Mouse (Mus musculus): ENCODE measurements around the gene Plekhg5. TPM values are rescaled to one million over a fixed set of nuclear protein-coding genes. Genes with fewer than 3 reads are reported as not detected.

The Plekhg5 gene
- polyA plus RNA-seq, 1 experiment = 11.8 TPM

DNA sequence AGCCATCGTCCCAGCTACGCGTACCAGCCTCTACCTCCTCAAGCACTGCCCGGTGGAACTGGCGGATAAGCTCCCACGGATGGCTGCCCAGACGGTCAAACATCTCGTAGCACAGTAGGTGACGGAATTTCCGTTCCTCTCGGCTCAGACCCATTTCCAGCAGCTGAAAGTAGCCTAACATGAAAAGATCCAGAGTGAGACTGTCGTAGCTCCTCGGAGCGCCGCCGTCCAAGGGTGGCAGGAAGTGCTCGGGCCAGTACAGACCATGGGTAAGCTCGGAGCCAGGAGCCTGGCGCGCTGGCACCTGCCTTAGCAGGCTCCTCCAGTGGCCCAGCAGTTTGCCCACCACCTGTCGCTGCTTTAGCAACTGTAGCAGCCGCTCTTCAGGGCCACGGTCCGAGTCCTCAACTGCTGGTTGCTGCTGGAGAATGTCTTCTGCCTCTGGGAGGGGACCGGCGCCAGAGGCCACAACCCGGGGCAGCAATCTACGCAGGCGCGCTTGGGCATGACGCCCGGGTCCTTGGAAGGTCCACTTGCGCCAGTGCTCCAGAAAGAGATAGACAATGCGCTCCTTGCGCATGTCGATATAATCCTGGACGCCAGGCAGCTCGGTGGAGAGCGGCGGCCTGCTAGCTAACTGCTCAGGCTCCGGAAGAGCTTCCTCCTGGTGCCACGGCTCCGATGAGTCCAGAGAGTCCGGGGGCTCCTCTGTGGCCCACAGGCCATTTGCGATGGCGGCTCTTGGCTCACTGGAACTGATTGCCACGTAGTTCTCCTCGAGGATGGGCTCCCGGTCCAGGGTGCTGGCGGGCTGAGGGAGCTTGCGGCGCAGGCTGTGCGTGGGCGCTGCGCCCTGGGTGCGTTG, 53.1 kb downstream of the Plekhg5 start:
- DNase-seq = peak; percentile 58 to 62
- WGBS = under 1% methylated on average over 56 of the region's 56 CpGs
- Histone ChIP-seq H3K4me1 (ENCODE audit: control insufficient read depth, insufficient read depth, low read length) (peaks cover 4% of the 10 kb centered on the region), H3K27ac (ENCODE audit: insufficient read depth, low read length) (no peak overlapping the region), H3K4me3 (replicated peaks; ENCODE audit: insufficient read depth, low read depth, low read length) (peak overlapping the region; percentile 39), H3K27me3 (ENCODE audit: control insufficient read depth, insufficient read depth, low read length) (peaks cover 5% of the 10 kb centered on the region; the same call in 1 of the 2 replicates)
- TF ChIP-seq POLR2A (IDR thresholded peaks at IDR 0.05; ENCODE audit: borderline replicate concordance, insufficient read depth, low read length) (no peak), CTCF (IDR thresholded peaks at IDR 0.05; ENCODE audit: borderline replicate concordance, insufficient read depth, low read depth, low read length) (no peak)

DNA sequence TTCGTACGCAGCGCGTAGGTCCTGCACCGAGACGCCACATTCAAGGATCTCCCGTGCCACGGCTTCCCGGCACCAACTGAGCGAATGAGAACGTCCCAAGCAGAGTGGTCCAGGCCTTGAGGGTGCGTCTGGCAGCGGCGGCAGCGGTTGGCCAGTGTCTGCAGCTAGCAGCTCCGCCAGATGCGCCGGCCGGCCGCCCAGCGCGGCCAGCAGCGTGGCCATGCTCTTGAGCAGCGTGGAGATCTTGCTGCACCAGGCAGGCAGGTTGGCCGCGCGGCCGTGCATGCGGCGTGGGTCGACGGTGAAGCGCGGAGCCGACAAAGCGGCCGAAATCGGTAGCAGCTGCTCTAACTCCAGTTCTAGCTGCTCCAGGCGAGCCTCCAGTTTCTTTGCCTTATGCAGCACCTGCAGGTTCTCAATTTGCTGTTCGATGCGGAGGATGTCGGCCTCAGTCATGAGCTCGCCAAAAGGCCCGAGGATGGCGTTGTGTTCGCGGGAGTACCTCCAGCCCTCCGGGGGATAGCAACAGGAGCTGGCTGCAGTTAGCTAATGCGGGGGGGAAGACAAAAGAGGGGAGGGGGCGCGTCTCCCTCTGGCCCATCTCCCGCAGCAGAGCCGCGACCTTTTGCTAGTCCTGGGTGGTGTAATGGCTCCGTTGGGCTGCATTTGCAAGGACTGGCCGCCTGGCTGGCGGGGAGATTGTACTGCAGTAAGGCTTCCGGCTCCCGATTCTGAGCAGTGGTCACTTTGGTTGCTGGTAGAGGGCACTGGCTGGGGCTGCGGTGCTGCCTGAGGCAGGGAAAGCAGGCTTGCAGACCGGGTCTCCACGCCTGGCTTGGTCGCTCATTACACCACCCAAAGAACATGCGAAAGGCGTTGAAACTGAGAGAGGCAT, 54.0 kb downstream of the Plekhg5 start:
- Histone ChIP-seq H3K4me1 (ENCODE audit: control insufficient read depth, insufficient read depth, low read length) (peaks cover 4% of the 10 kb centered on the region), H3K27me3 (ENCODE audit: control insufficient read depth, insufficient read depth, low read length) (peaks cover under 1% of the 10 kb centered on the region; the same call in 1 of the 2 replicates), H3K27ac (ENCODE audit: insufficient read depth, low read length) (no peak overlapping the region), H3K4me3 (replicated peaks; ENCODE audit: insufficient read depth, low read depth, low read length) (peak overlapping the region; percentile 35)
- TF ChIP-seq CTCF (IDR thresholded peaks at IDR 0.05; ENCODE audit: borderline replicate concordance, insufficient read depth, low read depth, low read length) (no peak), POLR2A (IDR thresholded peaks at IDR 0.05; ENCODE audit: borderline replicate concordance, insufficient read depth, low read length) (no peak)
- WGBS = 10% methylated on average over 65 of the region's 65 CpGs
- DNase-seq = no peak

DNA sequence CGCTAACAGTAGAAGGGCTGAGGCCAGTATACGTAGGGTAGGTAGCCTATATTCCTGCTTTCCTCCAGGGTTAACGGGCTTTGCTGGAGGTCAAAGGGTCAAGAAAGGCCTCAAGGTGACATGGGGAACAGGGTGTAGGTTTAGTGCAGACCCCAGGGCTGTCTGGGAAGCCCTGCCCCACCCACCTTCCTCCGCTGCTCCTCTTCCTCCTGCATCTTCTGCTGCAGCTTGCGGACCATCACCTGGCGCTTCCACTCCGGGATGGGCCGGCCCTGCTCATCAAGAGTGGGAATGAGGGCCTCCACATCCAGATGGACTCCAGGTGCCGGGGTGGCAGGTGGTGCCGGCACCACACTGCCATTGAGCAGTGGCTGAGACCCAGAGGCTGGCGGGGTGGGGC, 55.6 kb downstream of the Plekhg5 start:
- no peak for DNase-seq
- no peak for TF ChIP-seq POLR2A (IDR thresholded peaks at IDR 0.05; ENCODE audit: borderline replicate concordance, insufficient read depth, low read length)
- no peak for TF ChIP-seq CTCF (IDR thresholded peaks at IDR 0.05; ENCODE audit: borderline replicate concordance, insufficient read depth, low read depth, low read length)
- peaks cover 9% of the 10 kb centered on the region for H3K4me1 ChIP-seq (ENCODE audit: control insufficient read depth, insufficient read depth, low read length)
- peaks cover 3% of the 10 kb centered on the region; the same call in 1 of the 2 replicates for H3K27me3 ChIP-seq (ENCODE audit: control insufficient read depth, insufficient read depth, low read length)
- no peak overlapping the region for H3K4me3 ChIP-seq (replicated peaks; ENCODE audit: insufficient read depth, low read depth, low read length)
- WGBS = 87% methylated on average over 11 of the region's 11 CpGs
- no peak overlapping the region for H3K27ac ChIP-seq (ENCODE audit: insufficient read depth, low read length)

DNA sequence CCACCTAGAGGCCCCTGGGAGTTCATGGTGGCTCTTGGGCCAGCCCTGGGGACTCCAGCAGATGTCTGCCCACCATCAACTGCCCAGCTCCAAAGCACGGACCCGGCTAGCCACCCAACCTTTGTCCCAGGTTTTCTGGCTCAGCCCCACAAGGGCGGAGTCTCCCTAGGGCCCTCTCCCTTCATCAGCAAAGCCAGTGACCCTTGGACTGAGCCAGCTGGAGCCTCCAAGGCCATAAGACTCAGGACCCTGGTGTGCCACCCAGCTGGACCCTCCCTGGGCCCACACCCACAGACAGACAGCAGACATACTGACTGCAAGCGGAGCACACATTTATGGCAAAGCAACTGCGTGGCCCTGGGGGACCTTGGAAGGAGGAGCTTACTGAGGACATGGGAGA, 56.5 kb downstream of the Plekhg5 start:
- Histone ChIP-seq H3K4me3 (replicated peaks; ENCODE audit: insufficient read depth, low read depth, low read length) (no peak overlapping the region), H3K27ac (ENCODE audit: insufficient read depth, low read length) (no peak overlapping the region), H3K4me1 (ENCODE audit: control insufficient read depth, insufficient read depth, low read length) (peaks cover 9% of the 10 kb centered on the region), H3K27me3 (ENCODE audit: control insufficient read depth, insufficient read depth, low read length) (peaks cover 3% of the 10 kb centered on the region; the same call in 1 of the 2 replicates)
- TF ChIP-seq POLR2A (IDR thresholded peaks at IDR 0.05; ENCODE audit: borderline replicate concordance, insufficient read depth, low read length) (no peak), CTCF (IDR thresholded peaks at IDR 0.05; ENCODE audit: borderline replicate concordance, insufficient read depth, low read depth, low read length) (no peak)
- no peak for DNase-seq
- WGBS = 71% methylated on average over 5 of the region's 5 CpGs

DNA sequence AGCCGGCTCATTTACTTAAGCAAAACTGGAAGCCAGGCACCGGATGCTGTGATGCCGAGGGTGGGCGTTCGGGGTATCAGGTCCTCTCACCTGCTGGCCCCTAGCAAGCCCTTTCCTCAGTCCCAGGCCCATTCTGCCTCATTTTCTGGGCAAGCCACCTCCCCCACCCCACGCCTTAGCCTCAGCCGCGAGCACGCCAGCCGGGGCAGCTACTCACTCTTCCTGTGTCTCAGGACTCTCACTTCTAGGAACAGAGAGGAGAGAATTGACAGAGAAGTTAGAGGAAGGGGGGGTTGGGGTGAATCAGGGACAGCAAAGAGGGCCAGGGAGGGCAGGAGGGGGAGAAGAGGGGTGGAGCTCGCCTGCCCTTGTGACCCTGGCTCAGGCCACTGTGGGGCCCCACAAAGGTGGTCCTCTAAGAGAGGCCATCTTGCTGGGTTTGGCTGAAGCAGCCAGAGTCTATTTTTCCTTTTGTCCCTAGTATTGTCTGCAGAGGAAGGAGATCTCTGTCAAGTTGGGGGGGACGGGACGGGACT, 57.2 kb downstream of the Plekhg5 start:
- H3K4me1 ChIP-seq (ENCODE audit: control insufficient read depth, insufficient read depth, low read length) = peaks cover 9% of the 10 kb centered on the region
- H3K4me3 ChIP-seq (replicated peaks; ENCODE audit: insufficient read depth, low read depth, low read length) = no peak overlapping the region
- TF ChIP-seq POLR2A (IDR thresholded peaks at IDR 0.05; ENCODE audit: borderline replicate concordance, insufficient read depth, low read length) (no peak), CTCF (IDR thresholded peaks at IDR 0.05; ENCODE audit: borderline replicate concordance, insufficient read depth, low read depth, low read length) (no peak)
- H3K27me3 ChIP-seq (ENCODE audit: control insufficient read depth, insufficient read depth, low read length) = peaks cover 3% of the 10 kb centered on the region; the same call in 1 of the 2 replicates
- 60% methylated on average over 13 of the region's 13 CpGs for WGBS
- H3K27ac ChIP-seq (ENCODE audit: insufficient read depth, low read length) = no peak overlapping the region
- DNase-seq = no peak

DNA sequence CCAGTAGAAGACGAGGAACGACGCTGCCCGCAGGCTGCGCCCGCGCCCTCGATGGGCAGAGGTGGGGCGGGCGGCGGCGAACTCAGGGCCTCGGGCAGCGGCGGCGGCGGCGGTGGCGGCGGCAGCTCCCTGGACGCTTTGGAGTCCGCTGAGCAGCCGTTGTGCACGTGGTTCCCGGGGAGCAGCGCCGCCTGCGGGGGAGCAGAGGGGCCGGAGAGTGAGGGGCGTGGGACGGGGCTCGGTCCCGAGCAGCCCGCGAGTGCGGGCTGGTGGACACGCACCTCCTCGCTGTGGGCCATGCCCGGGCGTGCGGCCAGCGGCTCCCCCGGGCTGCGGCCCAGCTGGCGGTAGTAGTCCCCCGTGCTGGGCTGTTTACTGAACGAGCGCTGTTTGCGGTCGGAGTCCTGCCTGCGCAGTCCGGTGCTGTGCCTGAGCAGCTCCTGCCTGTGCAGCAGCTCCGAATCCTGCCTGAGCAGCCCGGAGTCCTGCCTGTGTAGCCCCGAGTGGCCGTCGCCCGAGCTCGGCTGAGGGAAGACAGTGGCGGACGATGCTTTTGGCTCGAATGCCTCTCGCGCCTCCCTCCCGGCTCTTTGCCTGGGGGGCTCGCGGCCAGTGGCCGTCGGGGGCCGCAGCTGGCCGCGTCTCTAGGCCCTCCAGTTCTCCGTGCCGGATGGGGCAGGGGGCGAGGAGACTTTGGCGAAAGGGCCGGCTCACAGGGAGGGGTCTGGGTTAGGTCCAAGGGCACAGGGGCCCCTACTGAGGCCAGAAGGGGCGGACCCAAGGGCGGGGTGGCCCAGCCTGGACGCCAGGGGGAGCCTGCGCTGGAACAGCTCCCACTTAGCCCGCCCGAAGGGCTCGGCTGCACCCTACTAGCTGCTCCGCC, 58.7 kb downstream of the Plekhg5 start:
- 1% methylated on average over 74 of the region's 85 CpGs for WGBS
- no peak for TF ChIP-seq CTCF (IDR thresholded peaks at IDR 0.05; ENCODE audit: borderline replicate concordance, insufficient read depth, low read depth, low read length)
- TF ChIP-seq POLR2A (IDR thresholded peaks at IDR 0.05; ENCODE audit: borderline replicate concordance, insufficient read depth, low read length) = no peak
- Histone ChIP-seq H3K27me3 (ENCODE audit: control insufficient read depth, insufficient read depth, low read length) (peaks cover 3% of the 10 kb centered on the region; the same call in 1 of the 2 replicates), H3K4me1 (ENCODE audit: control insufficient read depth, insufficient read depth, low read length) (peaks cover 7% of the 10 kb centered on the region), H3K4me3 (replicated peaks; ENCODE audit: insufficient read depth, low read depth, low read length) (no peak overlapping the region), H3K27ac (ENCODE audit: insufficient read depth, low read length) (no peak overlapping the region)
- DNase-seq = peak; percentile 33 to 41

All from cerebellum, adult 2 months (tissue).